Mouse (Mus musculus): Measurements from ENCODE around the gene Kcnk18. TPM values are rescaled to one million over a fixed set of nuclear protein-coding genes. Genes with fewer than 3 reads are reported as not detected.

Kcnk18 gene
- polyA plus RNA-seq, 1 experiment from 2014 or later = not detected

GRCm38 (mm10) chr19:59260718-59261442 is 41.9 kb downstream of the Kcnk18 start, which contains the start of gene Slc18a2:
Gene Slc18a2, plus strand, starts transcription at chr19:59260896.
- Histone ChIP-seq H3K27ac (ENCODE audit: low read depth, low read length) (peak within 1 kb of the TSS; percentile 60; the same call in 1 of the 2 replicates), H3K9ac (ENCODE audit: low read length) (peak within 1 kb of the TSS; percentile 71), H3K4me3 (ENCODE audit: low read depth, low read length) (peak within 1 kb of the TSS; percentile 44), H3K36me3 (ENCODE audit: control insufficient read depth, insufficient read depth, low read length) (no peaks in the 10 kb centered on the region), H3K27me3 (replicated peaks; ENCODE audit: control insufficient read depth, insufficient read depth, low read length) (peaks cover 6% of the 10 kb centered on the region; the same call in 1 of the 2 replicates), H3K4me2 (ENCODE audit: low read length) (peak within 1 kb of the TSS; percentile 68), H3K4me1 (ENCODE audit: control insufficient read depth, insufficient read depth, low read length) (peaks cover 16% of the 10 kb centered on the region), H3K9me3 (replicated peaks; ENCODE audit: control insufficient read depth, low read length) (no peaks in the 10 kb centered on the region)
- DNase-seq (ENCODE audit: low spot score) (peak; percentile 65), ATAC-seq (peak; percentile 57)
- WGBS = 1% methylated on average over 54 of the region's 55 CpGs

GRCm38 (mm10) chr19:59261604-59262003 is 42.6 kb downstream of the Kcnk18 start:
- ATAC-seq = no peak
- peak overlapping the region; percentile 44 for H3K4me3 ChIP-seq (ENCODE audit: low read depth, low read length)
- H3K36me3 ChIP-seq (ENCODE audit: control insufficient read depth, insufficient read depth, low read length) = no peaks in the 10 kb centered on the region
- 56% methylated on average over 7 of the region's 7 CpGs for WGBS
- H3K9me3 ChIP-seq (replicated peaks; ENCODE audit: control insufficient read depth, low read length) = no peaks in the 10 kb centered on the region
- H3K27ac ChIP-seq (ENCODE audit: low read depth, low read length) = peak overlapping the region; percentile 41; the same call in 1 of the 2 replicates
- peak overlapping the region; percentile 71 for H3K9ac ChIP-seq (ENCODE audit: low read length)
- H3K27me3 ChIP-seq (replicated peaks; ENCODE audit: control insufficient read depth, insufficient read depth, low read length) = peaks cover 6% of the 10 kb centered on the region; the same call in 1 of the 2 replicates
- peaks cover 22% of the 10 kb centered on the region for H3K4me1 ChIP-seq (ENCODE audit: control insufficient read depth, insufficient read depth, low read length)
- peak overlapping the region; percentile 68 for H3K4me2 ChIP-seq (ENCODE audit: low read length)
- DNase-seq (ENCODE audit: low spot score) = no peak

DNA sequence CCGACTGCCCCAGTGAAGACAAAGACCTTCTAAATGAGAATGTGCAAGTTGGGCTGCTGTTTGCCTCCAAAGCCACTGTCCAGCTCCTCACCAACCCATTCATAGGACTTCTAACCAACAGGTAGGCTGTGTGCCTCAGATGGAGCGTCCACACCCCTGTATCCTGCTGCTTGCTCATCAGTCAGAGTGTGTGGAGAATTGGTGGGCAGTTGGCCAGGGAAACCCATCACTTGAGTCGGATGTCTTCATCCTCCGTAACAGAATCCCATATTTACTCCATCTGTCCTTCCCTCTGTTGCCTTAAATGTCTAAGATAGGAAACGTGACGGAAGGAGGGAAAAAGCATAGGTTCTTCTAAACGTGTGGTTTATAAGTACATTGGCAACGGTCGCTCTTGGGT is 44.2 kb downstream of the Kcnk18 start:
- Histone ChIP-seq H3K4me3 (ENCODE audit: low read depth, low read length) (no peak overlapping the region), H3K4me2 (ENCODE audit: low read length) (no peak overlapping the region), H3K27me3 (replicated peaks; ENCODE audit: control insufficient read depth, insufficient read depth, low read length) (peaks cover 6% of the 10 kb centered on the region; the same call in 1 of the 2 replicates), H3K27ac (ENCODE audit: low read depth, low read length) (no peak overlapping the region), H3K9ac (ENCODE audit: low read length) (no peak overlapping the region), H3K36me3 (ENCODE audit: control insufficient read depth, insufficient read depth, low read length) (no peaks in the 10 kb centered on the region), H3K9me3 (replicated peaks; ENCODE audit: control insufficient read depth, low read length) (no peaks in the 10 kb centered on the region), H3K4me1 (ENCODE audit: control insufficient read depth, insufficient read depth, low read length) (peaks cover 22% of the 10 kb centered on the region)
- WGBS = 87% methylated on average over 9 of the region's 9 CpGs
- ATAC-seq (no peak), DNase-seq (ENCODE audit: low spot score) (peak; percentile 29)

DNA sequence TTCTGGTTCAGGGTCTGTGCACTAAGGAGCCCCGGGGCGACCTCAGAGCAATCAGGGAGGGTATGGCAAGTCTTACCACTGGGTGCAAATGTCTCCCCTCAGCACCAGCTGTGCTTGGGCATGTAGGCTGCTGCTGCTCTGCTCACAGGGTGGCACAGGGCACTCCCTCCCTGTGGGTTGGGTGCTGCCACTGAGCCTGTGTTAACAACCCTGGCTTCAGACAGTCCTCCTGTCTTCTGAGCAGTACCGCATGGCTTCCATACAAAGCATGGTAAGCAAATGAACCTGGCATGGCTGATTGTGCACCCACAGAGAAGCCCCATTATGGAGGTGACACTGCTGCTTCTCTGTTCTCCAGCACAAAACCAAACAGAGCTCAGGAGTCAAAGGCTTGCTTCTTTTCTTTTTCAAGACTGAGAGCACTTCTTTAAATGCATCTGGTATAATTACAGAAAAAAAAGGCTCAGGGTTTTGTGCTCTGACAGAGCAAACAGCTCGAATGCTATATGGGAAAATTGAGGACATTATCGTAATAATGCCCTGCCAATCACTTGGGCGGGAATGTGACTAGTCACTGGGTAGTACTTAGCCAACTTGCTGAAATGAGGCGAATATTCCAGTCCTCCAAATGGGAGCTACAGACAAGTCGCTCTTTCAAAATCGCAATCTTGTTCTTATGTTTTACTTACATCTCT is 46.0 kb downstream of the Kcnk18 start:
- DNase-seq (ENCODE audit: low spot score) = peak; percentile 83
- Histone ChIP-seq H3K4me1 (ENCODE audit: control insufficient read depth, insufficient read depth, low read length) (peaks cover 22% of the 10 kb centered on the region), H3K27me3 (replicated peaks; ENCODE audit: control insufficient read depth, insufficient read depth, low read length) (peaks cover 6% of the 10 kb centered on the region; the same call in 1 of the 2 replicates), H3K9me3 (replicated peaks; ENCODE audit: control insufficient read depth, low read length) (no peaks in the 10 kb centered on the region), H3K4me3 (ENCODE audit: low read depth, low read length) (no peak overlapping the region), H3K9ac (ENCODE audit: low read length) (0 out of 2 replicates have a peak overlapping the region, but pooled peaks have one; percentile 9), H3K27ac (ENCODE audit: low read depth, low read length) (peak overlapping the region; percentile 87), H3K36me3 (ENCODE audit: control insufficient read depth, insufficient read depth, low read length) (no peaks in the 10 kb centered on the region), H3K4me2 (ENCODE audit: low read length) (peak overlapping the region; percentile 28; the same call in 1 of the 2 replicates)
- 38% methylated on average over 9 of the region's 9 CpGs for WGBS
- ATAC-seq = peak; percentile 74

- Histone ChIP-seq H3K27me3 (replicated peaks; ENCODE audit: control insufficient read depth, insufficient read depth, low read length) (peaks cover 6% of the 10 kb centered on the region; the same call in 1 of the 2 replicates), H3K27ac (ENCODE audit: low read depth, low read length) (peak overlapping the region; percentile 87), H3K4me2 (ENCODE audit: low read length) (peak overlapping the region; percentile 28; the same call in 1 of the 2 replicates), H3K4me1 (ENCODE audit: control insufficient read depth, insufficient read depth, low read length) (peaks cover 18% of the 10 kb centered on the region), H3K9me3 (replicated peaks; ENCODE audit: control insufficient read depth, low read length) (no peaks in the 10 kb centered on the region), H3K36me3 (ENCODE audit: control insufficient read depth, insufficient read depth, low read length) (no peaks in the 10 kb centered on the region), H3K9ac (ENCODE audit: low read length) (peak overlapping the region; percentile 18; the same call in 1 of the 2 replicates), H3K4me3 (ENCODE audit: low read depth, low read length) (no peak overlapping the region)
- ATAC-seq (no peak), DNase-seq (ENCODE audit: low spot score) (peak; percentile 26)
- WGBS = 46% methylated on average over 6 of the region's 6 CpGs
Measured at GRCm38 (mm10) chr19:59265907-59266306, 46.9 kb downstream of the Kcnk18 start.

DNA sequence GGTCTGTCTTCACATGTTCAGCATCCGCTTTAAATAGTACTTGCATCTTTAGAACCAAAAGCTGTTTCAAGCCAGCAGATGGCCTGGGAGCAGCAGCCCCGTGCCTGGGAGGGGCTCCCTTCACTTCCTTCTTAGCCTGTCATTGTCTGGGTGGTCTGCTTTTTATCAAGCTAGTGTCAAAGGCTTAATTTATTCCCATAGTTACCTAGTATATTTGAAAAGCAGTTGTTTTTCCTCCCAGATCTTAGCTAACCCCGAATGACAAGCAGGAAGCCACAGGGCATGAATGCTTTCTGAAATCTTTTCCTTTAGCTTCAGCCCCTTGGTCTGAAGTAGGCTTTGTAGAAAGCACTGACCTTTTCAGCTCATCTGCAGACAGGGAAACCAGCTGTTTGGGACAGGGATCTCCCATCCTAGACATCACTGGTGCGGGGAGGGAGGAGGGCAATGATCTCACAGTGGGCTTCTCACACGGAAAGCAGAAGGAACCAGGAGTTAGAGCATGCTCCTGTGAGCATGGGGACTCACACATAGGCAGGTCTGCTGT is 48.5 kb downstream of the Kcnk18 start:
- Histone ChIP-seq H3K9me3 (replicated peaks; ENCODE audit: control insufficient read depth, low read length) (no peaks in the 10 kb centered on the region), H3K27ac (ENCODE audit: low read depth, low read length) (peak overlapping the region; percentile 48; the same call in 1 of the 2 replicates), H3K4me1 (ENCODE audit: control insufficient read depth, insufficient read depth, low read length) (peaks cover 18% of the 10 kb centered on the region), H3K27me3 (replicated peaks; ENCODE audit: control insufficient read depth, insufficient read depth, low read length) (no peaks in the 10 kb centered on the region), H3K36me3 (ENCODE audit: control insufficient read depth, insufficient read depth, low read length) (no peaks in the 10 kb centered on the region), H3K4me2 (ENCODE audit: low read length) (peak overlapping the region; percentile 8; the same call in 1 of the 2 replicates), H3K4me3 (ENCODE audit: low read depth, low read length) (no peak overlapping the region), H3K9ac (ENCODE audit: low read length) (peak overlapping the region; percentile 29; the same call in 1 of the 2 replicates)
- ATAC-seq (peak; percentile 32; the same call in 1 of the 2 replicates), DNase-seq (ENCODE audit: low spot score) (peak; percentile 67)
- 17% methylated on average over 5 of the region's 5 CpGs for WGBS

GRCm38 (mm10) chr19:59273190-59273589 is 54.2 kb downstream of the Kcnk18 start:
- Histone ChIP-seq H3K27ac (ENCODE audit: low read depth, low read length) (no peak overlapping the region), H3K27me3 (replicated peaks; ENCODE audit: control insufficient read depth, insufficient read depth, low read length) (no peaks in the 10 kb centered on the region), H3K9ac (ENCODE audit: low read length) (no peak overlapping the region), H3K36me3 (ENCODE audit: control insufficient read depth, insufficient read depth, low read length) (no peaks in the 10 kb centered on the region), H3K4me1 (ENCODE audit: control insufficient read depth, insufficient read depth, low read length) (no peaks in the 10 kb centered on the region), H3K4me2 (ENCODE audit: low read length) (no peak overlapping the region), H3K4me3 (ENCODE audit: low read depth, low read length) (no peak overlapping the region), H3K9me3 (replicated peaks; ENCODE audit: control insufficient read depth, low read length) (no peaks in the 10 kb centered on the region)
- no peak for DNase-seq (ENCODE audit: low spot score)
- no peak for ATAC-seq
- 92% methylated on average over 7 of the region's 7 CpGs for WGBS

DNA sequence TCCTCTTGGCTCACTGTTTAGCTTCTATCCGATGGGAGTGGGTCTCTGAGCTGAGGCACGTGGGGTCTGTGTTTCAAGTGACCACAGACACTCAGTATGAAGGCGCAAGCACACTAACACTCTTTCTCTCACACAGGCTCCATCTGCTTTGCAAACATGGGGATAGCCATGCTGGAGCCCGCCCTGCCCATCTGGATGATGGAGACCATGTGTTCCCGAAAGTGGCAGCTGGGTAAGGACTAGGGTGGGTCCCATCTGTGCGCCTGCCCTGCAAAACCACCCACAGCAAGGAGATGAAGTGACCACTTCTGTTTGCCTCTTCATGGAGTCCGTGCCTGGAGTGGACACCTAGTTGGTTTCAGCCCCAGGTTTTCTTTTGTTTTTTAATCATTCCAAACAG is 57.3 kb downstream of the Kcnk18 start:
- Histone ChIP-seq H3K36me3 (ENCODE audit: control insufficient read depth, insufficient read depth, low read length) (no peaks in the 10 kb centered on the region), H3K9ac (ENCODE audit: low read length) (no peak overlapping the region), H3K27ac (ENCODE audit: low read depth, low read length) (no peak overlapping the region), H3K4me3 (ENCODE audit: low read depth, low read length) (no peak overlapping the region), H3K4me1 (ENCODE audit: control insufficient read depth, insufficient read depth, low read length) (no peaks in the 10 kb centered on the region), H3K9me3 (replicated peaks; ENCODE audit: control insufficient read depth, low read length) (no peaks in the 10 kb centered on the region), H3K27me3 (replicated peaks; ENCODE audit: control insufficient read depth, insufficient read depth, low read length) (no peaks in the 10 kb centered on the region), H3K4me2 (ENCODE audit: low read length) (no peak overlapping the region)
- no peak for DNase-seq (ENCODE audit: low spot score)
- WGBS = 89% methylated on average over 7 of the region's 7 CpGs
- ATAC-seq = no peak
